Mouse (Mus musculus) stomach, embryonic 16.5 days (tissue): Measurements from ENCODE around the gene Pbx4. TPM values are rescaled to one million over a fixed set of nuclear protein-coding genes. Genes with fewer than 3 reads are reported as not detected.

Experiments
- ATAC-seq: fragments of 200-750 bp; cut with Nextera tagmentation; 2 replicates; pipeline ENCODE4 v1.8.0; 2017; ENCODE audit warnings: moderate number of reproducible peaks, moderate TSS enrichment; ENCODE audit not compliant: insufficient read depth, low FRiP score
- H3K27ac ChIP-seq: fragments of 300-500 bp; sonication (generic); 2 replicates; pipeline ENCODE4 v1.5.1; 2014; ENCODE audit warnings: low read length
- H3K27me3 ChIP-seq: fragments of 300-500 bp; sonication (generic); 2 replicates; pipeline ENCODE4 v1.6.1; 2014; ENCODE audit warnings: low read length, control low read depth, mixed read lengths; ENCODE audit not compliant: control insufficient read depth, insufficient read depth
- H3K36me3 ChIP-seq: fragments of 300-500 bp; sonication (generic); 2 replicates; pipeline ENCODE4 v1.6.1; 2014; ENCODE audit warnings: low read length; ENCODE audit not compliant: control insufficient read depth, insufficient read depth
- H3K4me1 ChIP-seq: fragments of 300-500 bp; sonication (generic); 2 replicates; pipeline ENCODE4 v1.6.1; 2014; ENCODE audit warnings: low read length, control low read depth, mixed read lengths; ENCODE audit not compliant: control insufficient read depth, insufficient read depth
- H3K4me2 ChIP-seq: fragments of 300-500 bp; sonication (generic); 2 replicates; pipeline ENCODE4 v1.6.1; 2014; ENCODE audit warnings: low read depth, low read length, mixed read lengths
- H3K4me3 ChIP-seq: fragments of 300-500 bp; sonication (generic); replicated peaks from 2 replicates; pipeline ENCODE4 v1.5.1; 2014; ENCODE audit warnings: mild to moderate bottlenecking, low read length
- H3K9ac ChIP-seq: fragments of 300-500 bp; sonication (generic); 2 replicates; pipeline ENCODE4 v1.6.1; 2014; ENCODE audit warnings: low read length
- H3K9me3 ChIP-seq: fragments of 300-500 bp; sonication (generic); replicated peaks from 2 replicates; pipeline ENCODE4 v1.6.1; 2016; ENCODE audit warnings: low read length, control low read depth; ENCODE audit not compliant: control insufficient read depth
- WGBS: fragments of 180-500 bp; shearing (Covaris S2); extraction: QIAGEN DNeasy Blood & Tissue Kit; methylation state at CpG from one replicate; pipeline ENCODE4 v1.1.7; 2014; 5-methylcytosine and 5-hydroxymethylcytosine counted together
- polyA plus RNA-seq: library from polyadenylated mRNA; unstranded; fragments of >200 nt; fragmentation: Nextera tagmentation; extraction: Ambion mirVana; gene quantifications from 2 replicates; pipeline ENCODE4 v1.2.1, GENCODE M21; 2015

Pbx4 gene
- polyA plus RNA-seq, 1 experiment from 2014 or later: 3.1 TPM

DNA sequence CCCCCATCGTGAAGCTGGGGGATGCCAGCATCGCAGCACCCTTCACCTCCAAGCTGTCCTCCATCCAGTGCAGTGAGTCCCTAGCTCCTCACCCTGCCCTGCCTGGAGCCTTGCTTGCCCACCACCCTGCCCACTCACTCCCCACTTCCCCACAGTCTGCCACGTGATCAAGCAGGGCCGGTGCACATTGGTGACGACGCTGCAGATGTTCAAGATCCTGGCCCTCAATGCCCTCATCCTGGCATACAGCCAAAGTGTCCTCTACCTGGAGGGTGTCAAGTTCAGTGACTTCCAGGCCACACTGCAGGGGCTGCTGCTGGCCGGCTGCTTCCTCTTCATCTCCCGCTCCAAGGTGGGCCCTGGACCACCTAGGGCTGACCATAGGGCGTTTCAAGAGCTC lies 26.8 kb upstream of the Pbx4 start:
- Histone ChIP-seq H3K4me2 (no peak overlapping the region), H3K4me1 (no peaks in the 10 kb centered on the region; the same call in 1 of the 2 replicates), H3K9ac (no peak overlapping the region), H3K27me3 (no peaks in the 10 kb centered on the region), H3K9me3 (no peaks in the 10 kb centered on the region), H3K36me3 (peaks cover 48% of the 10 kb centered on the region), H3K27ac (no peak overlapping the region), H3K4me3 (no peak overlapping the region)
- ATAC-seq: no peak
- 91% methylated on average over 9 of the region's 9 CpGs for WGBS

- Histone ChIP-seq H3K4me1 (no peaks in the 10 kb centered on the region; the same call in 1 of the 2 replicates), H3K4me2 (no peak overlapping the region), H3K36me3 (peaks cover 36% of the 10 kb centered on the region), H3K27ac (no peak overlapping the region), H3K9me3 (no peaks in the 10 kb centered on the region), H3K27me3 (no peaks in the 10 kb centered on the region), H3K9ac (no peak overlapping the region), H3K4me3 (no peak overlapping the region)
- ATAC-seq: no peak
- WGBS: 87% methylated on average over 5 of the region's 5 CpGs
These were observed 25.1 kb upstream of the Pbx4 start for GRCm38 (mm10) chr8:69807236-69807635.

DNA sequence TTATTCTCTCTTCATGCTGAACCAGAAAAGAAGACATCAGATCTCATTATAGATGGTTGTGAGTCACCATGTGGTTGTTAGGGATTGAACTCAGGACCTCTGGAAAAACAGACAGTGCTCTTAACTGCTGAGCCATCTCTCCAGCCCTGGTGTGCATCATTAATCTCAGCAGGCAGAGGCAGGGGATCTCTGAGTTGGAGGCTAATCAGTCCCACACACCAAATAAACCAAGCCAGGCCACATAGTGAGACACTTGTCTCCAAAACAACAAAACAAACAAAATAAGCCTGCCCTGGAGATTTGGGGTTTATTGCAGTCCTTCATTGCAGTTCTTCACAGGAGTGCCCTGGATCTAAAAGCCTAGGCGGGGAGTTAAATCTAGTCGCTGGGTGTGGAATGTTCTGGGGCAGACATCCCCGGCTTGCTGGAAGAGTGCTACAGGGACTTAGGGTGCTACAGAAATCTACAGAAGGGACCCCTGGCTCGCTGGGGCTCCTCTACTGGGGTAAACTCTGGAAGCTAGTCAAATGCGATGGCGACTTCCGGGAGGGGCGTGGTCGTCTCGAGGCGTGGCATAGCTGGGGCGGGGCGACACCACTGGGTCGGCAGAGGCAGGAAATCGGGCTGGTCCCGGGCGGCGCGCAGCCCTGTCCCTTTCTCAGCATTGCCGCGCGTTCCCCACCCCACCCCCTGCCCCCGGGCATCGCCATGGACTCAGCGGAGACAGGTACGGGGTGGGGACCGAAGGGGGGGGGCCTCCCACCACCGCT lies 24.0 kb upstream of the Pbx4 start, which contains the start of gene Gmip:
Gene Gmip, plus strand, starts transcription at position 586 of the 770 bp plus-strand sequence.
- peaks cover 29% of the 10 kb centered on the region for H3K36me3 ChIP-seq
- peak; percentile 83 for ATAC-seq

DNA sequence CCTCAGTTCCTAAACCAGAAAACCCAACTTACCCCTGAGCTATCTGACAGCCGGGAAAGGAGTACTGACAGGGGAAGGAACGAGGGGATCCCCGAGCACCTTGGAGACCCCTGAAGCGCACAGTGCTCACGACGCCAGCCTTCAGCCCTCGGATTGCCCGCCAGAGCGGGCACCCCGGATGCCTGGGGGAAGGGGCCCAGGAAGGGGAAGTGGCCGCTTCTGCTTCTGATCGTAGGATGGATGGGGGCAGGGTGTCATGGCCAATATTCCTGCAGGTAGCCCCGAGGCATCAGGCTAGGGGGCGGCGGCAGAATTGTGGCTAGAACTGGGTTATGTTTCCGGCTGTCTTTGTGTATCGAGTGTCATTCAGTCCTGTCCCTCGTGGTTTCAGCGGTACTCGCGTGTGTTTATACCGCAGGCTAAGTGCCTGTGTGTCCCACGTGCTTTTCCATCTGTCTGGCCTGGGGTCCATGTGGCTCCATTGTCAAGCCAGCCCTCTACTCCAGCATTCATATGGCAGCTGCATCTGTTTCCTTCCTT lies 23.4 kb upstream of the Pbx4 start:
- WGBS: 3% methylated on average over 23 of the region's 23 CpGs
- peak overlapping the region; percentile 74 for H3K4me2 ChIP-seq

More for the DNA sequence above, 24.0 kb upstream of the Pbx4 start, which contains the start of gene Gmip:
- peak within 1 kb of the TSS; percentile 74 for H3K4me2 ChIP-seq
- WGBS: 7% methylated on average over 27 of the region's 28 CpGs
- H3K9me3 ChIP-seq: no peaks in the 10 kb centered on the region
- H3K4me1 ChIP-seq: no peaks in the 10 kb centered on the region; the same call in 1 of the 2 replicates
- no peaks in the 10 kb centered on the region for H3K27me3 ChIP-seq
- peak within 1 kb of the TSS; percentile 69 for H3K9ac ChIP-seq
- no peak within 1 kb of the TSS for H3K27ac ChIP-seq
- H3K4me3 ChIP-seq: peak within 1 kb of the TSS; percentile 50

GRCm38 (mm10) chr8:69809820-69810219 lies 22.5 kb upstream of the Pbx4 start:
- Histone ChIP-seq H3K4me3 (no peak overlapping the region), H3K27ac (no peak overlapping the region), H3K27me3 (no peaks in the 10 kb centered on the region), H3K9me3 (no peaks in the 10 kb centered on the region), H3K36me3 (peaks cover 21% of the 10 kb centered on the region), H3K9ac (no peak overlapping the region), H3K4me1 (no peaks in the 10 kb centered on the region; the same call in 1 of the 2 replicates), H3K4me2 (no peak overlapping the region)
- ATAC-seq: no peak
- WGBS: 60% methylated on average over 3 of the region's 3 CpGs

More for the DNA sequence above, 23.4 kb upstream of the Pbx4 start:
- Histone ChIP-seq H3K9ac (peak overlapping the region; percentile 69), H3K9me3 (no peaks in the 10 kb centered on the region), H3K27ac (no peak overlapping the region), H3K4me3 (peak overlapping the region; percentile 50), H3K36me3 (peaks cover 26% of the 10 kb centered on the region), H3K4me1 (no peaks in the 10 kb centered on the region; the same call in 1 of the 2 replicates), H3K27me3 (no peaks in the 10 kb centered on the region)
- peak; percentile 42 for ATAC-seq

- Histone ChIP-seq H3K36me3 (no peaks in the 10 kb centered on the region; the same call in 1 of the 2 replicates), H3K27me3 (no peaks in the 10 kb centered on the region), H3K4me3 (no peak overlapping the region), H3K9ac (no peak overlapping the region), H3K4me2 (no peak overlapping the region), H3K4me1 (no peaks in the 10 kb centered on the region), H3K9me3 (no peaks in the 10 kb centered on the region), H3K27ac (no peak overlapping the region)
- ATAC-seq: no peak
- 87% methylated on average over 2 of the region's 2 CpGs for WGBS
These were observed 17.4 kb upstream of the Pbx4 start for GRCm38 (mm10) chr8:69814881-69815280.

- no peaks in the 10 kb centered on the region for H3K27me3 ChIP-seq
- H3K4me1 ChIP-seq: no peaks in the 10 kb centered on the region
- H3K27ac ChIP-seq: no peak overlapping the region
- no peaks in the 10 kb centered on the region for H3K9me3 ChIP-seq
- 91% methylated on average over 4 of the region's 4 CpGs for WGBS
- no peak overlapping the region for H3K4me2 ChIP-seq
- no peak for ATAC-seq
- no peak overlapping the region for H3K4me3 ChIP-seq
- no peaks in the 10 kb centered on the region; the same call in 1 of the 2 replicates for H3K36me3 ChIP-seq
- no peak overlapping the region for H3K9ac ChIP-seq
These were observed 16.9 kb upstream of the Pbx4 start for GRCm38 (mm10) chr8:69815396-69815795.

DNA sequence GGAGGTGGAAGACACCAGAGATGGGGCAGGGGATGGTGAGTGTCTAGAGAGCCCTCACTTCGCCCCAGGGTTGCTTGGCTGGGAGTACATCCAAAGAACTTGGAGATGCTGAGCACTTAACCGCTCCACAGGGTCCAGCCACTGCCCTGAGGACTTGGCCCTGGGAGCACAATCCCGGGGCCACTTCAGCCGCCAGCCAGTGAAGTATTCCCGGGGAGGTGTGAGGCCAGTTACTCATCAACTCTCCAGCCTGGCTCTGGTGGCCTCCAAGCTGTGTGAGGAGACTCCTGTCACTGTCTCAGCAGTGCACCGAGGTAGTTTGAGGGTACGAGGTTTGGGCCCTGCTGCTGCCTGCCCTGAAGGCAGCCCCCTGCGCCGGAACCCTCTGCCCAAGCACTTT lies 11.8 kb upstream of the Pbx4 start:
- Histone ChIP-seq H3K9ac (no peak overlapping the region), H3K4me1 (peaks cover 10% of the 10 kb centered on the region; the same call in 1 of the 2 replicates), H3K36me3 (no peaks in the 10 kb centered on the region), H3K9me3 (no peaks in the 10 kb centered on the region), H3K4me3 (no peak overlapping the region), H3K27me3 (no peaks in the 10 kb centered on the region), H3K27ac (no peak overlapping the region), H3K4me2 (no peak overlapping the region)
- no peak for ATAC-seq
- WGBS: 81% methylated on average over 9 of the region's 9 CpGs

- H3K4me3 ChIP-seq: peak overlapping the region; percentile 66
- no peaks in the 10 kb centered on the region for H3K27me3 ChIP-seq
- 3% methylated on average over 16 of the region's 22 CpGs for WGBS
- peaks cover 10% of the 10 kb centered on the region; the same call in 1 of the 2 replicates for H3K4me1 ChIP-seq
- no peaks in the 10 kb centered on the region for H3K9me3 ChIP-seq
- H3K27ac ChIP-seq: no peak overlapping the region
- peak; percentile 61 for ATAC-seq
- no peaks in the 10 kb centered on the region for H3K36me3 ChIP-seq
- peak overlapping the region; percentile 86 for H3K4me2 ChIP-seq
- peak overlapping the region; percentile 74 for H3K9ac ChIP-seq
These were observed 10.3 kb upstream of the Pbx4 start for GRCm38 (mm10) chr8:69821971-69822385.
